ENCODE assay signal across 22 mouse cellular contexts in the genomic region with DNA sequence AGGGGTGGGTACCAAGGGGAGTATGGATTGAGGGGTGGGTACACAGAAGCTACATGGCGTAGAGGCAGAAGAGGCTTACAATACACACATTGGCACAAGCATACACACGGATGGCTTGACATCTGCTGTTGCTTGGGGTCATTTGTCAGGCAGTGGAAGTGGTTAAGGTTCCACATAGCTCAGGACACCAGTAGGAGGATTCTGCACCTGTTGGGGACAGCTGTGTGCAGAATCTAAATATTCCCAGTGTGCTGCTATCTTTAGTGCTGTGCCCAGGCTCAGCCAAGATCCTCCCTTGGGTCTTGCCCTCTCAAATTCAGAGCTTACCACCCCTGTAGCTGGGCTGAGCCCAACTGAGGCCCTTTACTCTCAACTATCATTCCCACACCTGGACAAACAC. TPM values are rescaled to one million over a fixed set of nuclear protein-coding genes. Genes with fewer than 3 reads are reported as not detected.
"Had no signal": no experiment of that assay in that cellular context is flagged by ENCODE, and none has a peak within 500 bp of the region (broad histone marks: within the 10 kb centered on the region; RNA-seq: fewer than 3 reads in every experiment).

No protein-coding gene starts in this region.

- ATAC-seq: liver, postnatal 0 days; lung, postnatal 0 days; midbrain, embryonic 15.5 days had no signal

- H3K9ac ChIP-seq: limb, embryonic 15.5 days; liver, embryonic 14.5 days; liver, postnatal 0 days; lung, embryonic 14.5 days; midbrain, embryonic 12.5 days; midbrain, embryonic 15.5 days; neural tube, embryonic 13.5 days had no signal

- DNase-seq: kidney, adult 18-20 months; kidney, adult 9 months; layer of hippocampus, adult 9-11 months; liver, postnatal 0 days; lung, embryonic 14.5 days; thymus, adult 2 months; thymus, postnatal 14 days; thymus, postnatal 4 days had no signal

- H3K4me2 ChIP-seq: limb, embryonic 15.5 days; liver, embryonic 11.5 days; lung, embryonic 14.5 days; midbrain, embryonic 12.5 days; midbrain, embryonic 15.5 days; neural tube, embryonic 13.5 days had no signal

- H3K4me3 ChIP-seq: layer of hippocampus, adult 2 months; limb, embryonic 15.5 days; midbrain, embryonic 12.5 days; midbrain, embryonic 15.5 days; neural tube, embryonic 13.5 days had no signal

- H3K9me3 ChIP-seq: limb, embryonic 15.5 days; midbrain, embryonic 12.5 days; midbrain, embryonic 15.5 days; neural tube, embryonic 13.5 days had no signal

- H3K27ac ChIP-seq: kidney, postnatal 0 days; layer of hippocampus, adult 2 months; limb, embryonic 15.5 days; liver, embryonic 14.5 days; macrophage; midbrain, embryonic 12.5 days; midbrain, embryonic 15.5 days; neural tube, embryonic 13.5 days; stomach, postnatal 0 days had no signal

RNA-seq across cellular contexts. Expression of a gene that starts 12.6 kb away (rescaled TPM):
- polyA plus RNA-seq: liver, embryonic 11.5 days; lung, embryonic 14.5 days had no signal

RNA-seq across cellular contexts. Expression of a gene that starts 47.9 kb away (rescaled TPM):
- total RNA-seq: megakaryocyte, adult 5-6 weeks; neutrophil, adult 5-6 weeks had no signal
- polyA plus RNA-seq: large intestine, adult 2 months; lung, postnatal 0 days; thymus, adult 2 months had no signal
